Mouse (Mus musculus): ENCODE measurements around the gene Cxcr4.

DNA sequence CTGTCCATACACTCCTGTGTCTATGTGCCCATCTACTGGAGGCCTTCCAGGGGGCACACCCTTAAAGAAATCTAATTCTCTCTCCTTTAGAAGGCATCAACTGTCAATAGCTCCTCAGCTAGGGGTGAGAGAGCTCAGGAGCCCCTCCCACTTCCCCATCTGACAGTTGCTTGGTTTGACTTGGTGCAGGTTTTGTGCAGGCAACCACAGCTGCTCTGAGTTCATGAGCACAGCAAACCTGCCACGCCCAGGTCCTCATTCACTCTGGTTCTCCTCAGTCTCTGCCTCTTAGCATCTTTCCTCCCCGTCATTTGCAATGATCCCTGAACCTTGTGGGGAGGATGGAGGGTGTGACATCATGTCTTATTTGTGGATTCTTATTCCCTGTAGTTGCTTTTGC is 51.9 kb downstream of the Cxcr4 start:
- TF ChIP-seq CTCF (IDR thresholded peaks at IDR 0.05; ENCODE audit: borderline replicate concordance, extremely low read depth, insufficient read depth, insufficient read length) (no peak), POLR2A (IDR thresholded peaks at IDR 0.05; ENCODE audit: borderline replicate concordance, extremely low read depth, insufficient read depth, insufficient read length, poor library complexity, severe bottlenecking) (no peak)
